Mouse (Mus musculus): ENCODE measurements around the gene Cep170b. TPM values are rescaled to one million over a fixed set of nuclear protein-coding genes. Genes with fewer than 3 reads are reported as not detected.

Cep170b gene
- polyA plus RNA-seq, 1 experiment from 2014 or later, result 15.0 TPM

- Histone ChIP-seq H3K36me3 (no peaks in the 10 kb centered on the region), H3K27me3 (peaks cover 10% of the 10 kb centered on the region), H3K9ac (replicated peaks) (no peak overlapping the region), H3K9me3 (no peaks in the 10 kb centered on the region), H3K4me1 (no peaks in the 10 kb centered on the region), H3K27ac (replicated peaks) (no peak overlapping the region), H3K4me2 (replicated peaks) (no peak overlapping the region), H3K4me3 (no peak overlapping the region)
- WGBS, result 76% methylated on average over 3 of the region's 3 CpGs
- no peak for ATAC-seq (ENCODE audit: low FRiP score, low read depth)
Measured at GRCm38 (mm10) chr12:112713984-112714383, 6.3 kb upstream of the Cep170b start.

- H3K9me3 ChIP-seq, result no peaks in the 10 kb centered on the region
- H3K27ac ChIP-seq (replicated peaks), result no peak overlapping the region
- H3K4me1 ChIP-seq, result peaks cover 5% of the 10 kb centered on the region
- no peak overlapping the region for H3K4me3 ChIP-seq
- WGBS, result 33% methylated on average over 7 of the region's 7 CpGs
- peaks cover 39% of the 10 kb centered on the region for H3K27me3 ChIP-seq
- H3K9ac ChIP-seq (replicated peaks), result no peak overlapping the region
- no peak overlapping the region for H3K4me2 ChIP-seq (replicated peaks)
- ATAC-seq (ENCODE audit: low FRiP score, low read depth), result no peak
- H3K36me3 ChIP-seq, result no peaks in the 10 kb centered on the region
Measured at GRCm38 (mm10) chr12:112717140-112717539, 3.1 kb upstream of the Cep170b start.

GRCm38 (mm10) chr12:112718995-112719394 is 1.3 kb upstream of the Cep170b start:
- Histone ChIP-seq H3K9ac (replicated peaks) (no peak overlapping the region), H3K27ac (replicated peaks) (no peak overlapping the region), H3K36me3 (no peaks in the 10 kb centered on the region), H3K4me1 (peaks cover 20% of the 10 kb centered on the region), H3K27me3 (peaks cover 57% of the 10 kb centered on the region), H3K4me2 (replicated peaks) (no peak overlapping the region), H3K9me3 (no peaks in the 10 kb centered on the region), H3K4me3 (no peak overlapping the region)
- 70% methylated on average over 5 of the region's 5 CpGs for WGBS
- ATAC-seq (ENCODE audit: low FRiP score, low read depth), result no peak

GRCm38 (mm10) chr12:112720890-112721423 is 702 bp downstream of the Cep170b start:
- H3K27me3 ChIP-seq, result peaks cover 62% of the 10 kb centered on the region
- WGBS, result 35% methylated on average over 12 of the region's 12 CpGs
- H3K9ac ChIP-seq (replicated peaks), result no peak overlapping the region
- H3K36me3 ChIP-seq, result no peaks in the 10 kb centered on the region
- H3K4me3 ChIP-seq, result no peak overlapping the region
- no peaks in the 10 kb centered on the region for H3K9me3 ChIP-seq
- peak overlapping the region; percentile 99; the same call in 1 of the 2 replicates for H3K4me2 ChIP-seq (replicated peaks)
- H3K4me1 ChIP-seq, result peaks cover 20% of the 10 kb centered on the region
- H3K27ac ChIP-seq (replicated peaks), result no peak overlapping the region
- no peak for ATAC-seq (ENCODE audit: low FRiP score, low read depth)

- Histone ChIP-seq H3K4me2 (replicated peaks) (peak overlapping the region; percentile 99), H3K9ac (replicated peaks) (peak overlapping the region; percentile 79), H3K9me3 (no peaks in the 10 kb centered on the region), H3K36me3 (no peaks in the 10 kb centered on the region), H3K27me3 (peaks cover 66% of the 10 kb centered on the region), H3K4me1 (peaks cover 20% of the 10 kb centered on the region), H3K27ac (replicated peaks) (no peak overlapping the region), H3K4me3 (peak overlapping the region; percentile 87)
- 1% methylated on average over 45 of the region's 69 CpGs for WGBS
- peak; percentile 34 for ATAC-seq (ENCODE audit: low FRiP score, low read depth)
Measured at GRCm38 (mm10) chr12:112721424-112722239, 1.4 kb downstream of the Cep170b start.

- peaks cover 71% of the 10 kb centered on the region for H3K27me3 ChIP-seq
- WGBS, result under 1% methylated on average over 49 of the region's 75 CpGs
- H3K9ac ChIP-seq (replicated peaks), result peak overlapping the region; percentile 79
- H3K4me3 ChIP-seq, result peak overlapping the region; percentile 87
- no peaks in the 10 kb centered on the region for H3K36me3 ChIP-seq
- peak overlapping the region; percentile 99 for H3K4me2 ChIP-seq (replicated peaks)
- H3K9me3 ChIP-seq, result no peaks in the 10 kb centered on the region
- H3K4me1 ChIP-seq, result peaks cover 22% of the 10 kb centered on the region
- peak; percentile 53 for ATAC-seq (ENCODE audit: low FRiP score, low read depth)
- peak overlapping the region; percentile 52; the same call in 1 of the 2 replicates for H3K27ac ChIP-seq (replicated peaks)
Measured at GRCm38 (mm10) chr12:112722240-112723027, 2.2 kb downstream of the Cep170b start.

- Histone ChIP-seq H3K27ac (replicated peaks) (no peak overlapping the region), H3K36me3 (no peaks in the 10 kb centered on the region), H3K27me3 (peaks cover 69% of the 10 kb centered on the region), H3K4me3 (peak overlapping the region; percentile 87), H3K4me1 (peaks cover 27% of the 10 kb centered on the region), H3K9ac (replicated peaks) (peak overlapping the region; percentile 79), H3K4me2 (replicated peaks) (peak overlapping the region; percentile 99), H3K9me3 (no peaks in the 10 kb centered on the region)
- ATAC-seq (ENCODE audit: low FRiP score, low read depth), result peak; percentile 53
- 3% methylated on average over 5 of the region's 5 CpGs for WGBS
Measured at GRCm38 (mm10) chr12:112723028-112723330, 2.7 kb downstream of the Cep170b start.

- Histone ChIP-seq H3K4me2 (replicated peaks) (peak overlapping the region; percentile 99), H3K9me3 (no peaks in the 10 kb centered on the region), H3K4me3 (peak overlapping the region; percentile 87), H3K27me3 (peaks cover 68% of the 10 kb centered on the region), H3K9ac (replicated peaks) (peak overlapping the region; percentile 79; the same call in 1 of the 2 replicates), H3K27ac (replicated peaks) (no peak overlapping the region), H3K36me3 (no peaks in the 10 kb centered on the region), H3K4me1 (peaks cover 27% of the 10 kb centered on the region)
- no peak for ATAC-seq (ENCODE audit: low FRiP score, low read depth)
- WGBS, result 86% methylated on average over 6 of the region's 6 CpGs
Measured at GRCm38 (mm10) chr12:112723445-112723844, 3.2 kb downstream of the Cep170b start.

- no peaks in the 10 kb centered on the region for H3K9me3 ChIP-seq
- H3K27ac ChIP-seq (replicated peaks), result no peak overlapping the region
- H3K4me3 ChIP-seq, result no peak overlapping the region
- no peak overlapping the region for H3K4me2 ChIP-seq (replicated peaks)
- no peak for ATAC-seq (ENCODE audit: low FRiP score, low read depth)
- H3K9ac ChIP-seq (replicated peaks), result no peak overlapping the region
- 81% methylated on average over 11 of the region's 11 CpGs for WGBS
- no peaks in the 10 kb centered on the region for H3K36me3 ChIP-seq
- peaks cover 27% of the 10 kb centered on the region for H3K4me1 ChIP-seq
- peaks cover 62% of the 10 kb centered on the region for H3K27me3 ChIP-seq
Measured at GRCm38 (mm10) chr12:112724077-112724805, 4.0 kb downstream of the Cep170b start.

- Histone ChIP-seq H3K4me3 (no peak overlapping the region), H3K4me1 (peaks cover 16% of the 10 kb centered on the region), H3K9ac (replicated peaks) (no peak overlapping the region), H3K36me3 (0 out of 2 replicates have a peak, but pooled peaks cover 9% of the 10 kb centered on the region), H3K9me3 (no peaks in the 10 kb centered on the region), H3K4me2 (replicated peaks) (no peak overlapping the region), H3K27me3 (peaks cover 26% of the 10 kb centered on the region), H3K27ac (replicated peaks) (no peak overlapping the region)
- 83% methylated on average over 8 of the region's 8 CpGs for WGBS
- ATAC-seq (ENCODE audit: low FRiP score, low read depth), result no peak
Measured at GRCm38 (mm10) chr12:112727801-112728200, 7.5 kb downstream of the Cep170b start.

GRCm38 (mm10) chr12:112730808-112731207 is 10.6 kb downstream of the Cep170b start:
- no peak overlapping the region for H3K9ac ChIP-seq (replicated peaks)
- H3K27ac ChIP-seq (replicated peaks), result no peak overlapping the region
- peaks cover 17% of the 10 kb centered on the region for H3K36me3 ChIP-seq
- H3K9me3 ChIP-seq, result no peaks in the 10 kb centered on the region
- 89% methylated on average over 14 of the region's 14 CpGs for WGBS
- ATAC-seq (ENCODE audit: low FRiP score, low read depth), result no peak
- H3K27me3 ChIP-seq, result peaks cover 9% of the 10 kb centered on the region; the same call in 1 of the 2 replicates
- H3K4me1 ChIP-seq, result 0 out of 2 replicates have a peak, but pooled peaks cover 7% of the 10 kb centered on the region
- no peak overlapping the region for H3K4me2 ChIP-seq (replicated peaks)
- no peak overlapping the region for H3K4me3 ChIP-seq

Data from midbrain, embryonic 12.5 days (tissue).